Mouse (Mus musculus) cerebellum, postnatal 25 days (tissue): ENCODE measurements around the gene Ccm2l.

Experiments used
- DNase-seq, 2 experiments: peaks; one replicate each; pipeline ENCODE4 v3.0.0; 2021; ENCODE audit warnings: mixed read lengths in 2 of 2

Gene Ccm2l

DNA sequence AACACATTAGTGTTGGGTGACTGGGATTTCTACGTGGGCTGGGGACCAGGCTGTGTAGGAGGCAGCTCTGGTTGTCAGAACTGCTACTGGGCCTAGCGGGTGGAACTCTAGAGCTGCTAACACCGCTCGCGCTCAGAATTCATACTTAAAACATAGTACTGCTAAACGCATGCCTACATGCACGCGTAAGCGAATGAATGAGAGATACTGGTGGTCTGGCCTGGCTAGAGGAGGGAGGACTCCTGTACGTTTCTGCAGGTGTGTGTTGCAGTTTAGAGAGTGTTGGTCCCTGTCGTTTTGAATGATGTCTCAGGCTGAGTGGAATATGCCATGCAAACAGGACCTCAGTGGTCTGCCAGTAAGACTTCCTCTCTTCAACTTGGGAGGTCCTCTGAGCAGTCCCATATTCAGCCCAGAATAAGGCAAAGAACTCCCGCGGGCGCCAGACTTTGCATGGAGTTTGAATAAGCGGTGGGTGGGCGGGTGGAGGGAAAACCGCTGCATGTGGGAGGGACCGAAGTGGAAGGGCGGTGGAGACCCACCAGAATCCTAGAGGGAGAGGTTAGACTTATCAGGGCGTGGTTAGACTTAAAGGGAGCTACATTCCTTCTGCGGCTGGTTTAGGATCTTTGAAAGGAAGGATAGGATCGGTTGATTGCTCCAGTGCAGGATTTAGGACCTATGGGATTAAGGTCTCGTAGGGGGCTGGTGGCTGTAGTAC, 41.5 kb downstream of the Ccm2l start:
- DNase-seq, result no peak

DNA sequence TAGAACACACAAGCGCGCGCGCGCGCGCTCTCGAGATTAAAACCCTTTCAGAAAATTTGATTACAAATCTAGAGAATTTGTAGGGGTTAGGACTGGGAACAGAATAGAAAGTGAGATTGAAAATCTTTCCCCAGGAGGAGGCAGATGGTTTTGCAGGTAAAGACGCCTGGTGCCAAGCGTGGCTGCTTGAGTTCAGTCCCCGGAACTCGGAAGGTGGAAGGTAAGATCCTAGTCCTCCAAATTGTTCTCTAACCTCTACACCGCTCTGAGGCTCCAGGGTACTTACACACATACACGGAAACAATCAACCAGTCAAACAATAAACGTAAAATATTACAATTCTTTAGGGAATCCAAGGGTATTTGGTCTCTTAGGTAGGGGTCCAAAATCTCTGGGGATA, 42.0 kb downstream of the Ccm2l start:
- no peak for DNase-seq

DNA sequence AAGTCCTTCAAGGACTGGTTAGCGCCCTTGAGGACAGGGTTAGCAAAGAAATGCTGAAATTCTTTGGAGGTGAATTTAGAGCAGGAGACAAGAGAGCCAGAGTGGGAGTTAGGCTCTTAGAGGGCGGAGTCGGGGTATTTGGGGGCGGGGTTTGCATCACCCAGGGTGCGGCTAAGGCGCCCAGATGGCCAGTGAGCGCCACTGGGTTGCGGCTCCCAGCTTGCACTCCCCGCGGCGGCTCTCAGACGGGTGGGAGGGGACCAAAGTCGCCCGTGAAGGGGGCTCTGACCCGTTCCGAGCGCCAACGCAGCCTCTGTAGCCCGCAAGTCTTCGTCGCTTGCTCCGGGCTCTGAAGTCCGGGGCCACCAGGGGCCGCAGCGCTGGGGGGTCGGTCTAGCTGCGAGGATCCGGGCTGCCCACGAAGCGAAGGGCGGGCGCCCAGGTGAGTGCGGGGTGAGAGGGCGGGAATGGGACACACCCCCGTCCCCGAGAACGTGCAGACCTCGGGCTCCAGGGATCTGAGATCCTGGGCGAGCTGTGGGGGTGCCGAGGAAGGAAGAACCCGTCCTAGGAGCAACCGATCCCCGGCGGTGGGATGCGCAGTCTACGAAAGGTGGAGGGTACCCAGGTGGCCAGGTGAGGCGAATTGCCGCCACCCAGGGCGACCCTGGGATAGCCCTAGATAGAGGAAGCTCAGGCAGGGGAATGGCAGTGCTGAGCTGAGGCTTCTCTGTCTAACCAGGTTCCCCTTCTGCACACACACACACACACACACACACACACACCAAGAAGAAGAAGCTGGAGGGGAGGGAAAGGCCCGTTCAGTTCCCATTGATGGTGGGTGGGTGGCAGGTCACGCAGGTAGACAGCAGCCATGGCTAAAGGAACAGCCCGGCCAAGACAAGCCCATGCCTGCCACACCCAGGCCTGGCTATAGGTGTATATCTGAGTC, 42.8 kb downstream of the Ccm2l start, which contains the start of gene Hck:
Gene Hck, plus strand, starts transcription at position 156 of the 952 bp plus-strand sequence.
- peak; percentile 10 to 34 for DNase-seq

DNA sequence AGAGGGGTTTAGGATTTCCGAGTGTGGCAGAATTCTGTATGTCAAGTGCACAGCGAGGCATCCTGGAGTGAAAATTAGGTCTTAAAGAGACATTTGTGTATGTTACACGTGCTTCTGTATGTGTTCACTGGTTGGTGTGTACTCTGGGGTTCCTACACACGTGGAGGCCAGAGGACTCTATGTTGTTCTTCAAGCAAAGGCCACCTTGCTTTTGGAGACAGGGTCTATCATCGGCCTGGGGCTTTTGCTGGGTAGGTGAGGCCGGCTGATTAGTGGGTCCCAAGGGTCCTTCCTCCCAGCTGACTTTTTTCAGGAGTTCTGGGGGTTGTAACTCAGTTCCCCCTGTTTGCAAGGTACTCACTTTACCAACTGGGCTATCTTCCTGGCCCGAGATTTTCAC, 43.8 kb downstream of the Ccm2l start:
- DNase-seq, result no peak

- no peak for DNase-seq
These were observed 45.5 kb downstream of the Ccm2l start for GRCm38 (mm10) chr2:153111298-153111697.

DNA sequence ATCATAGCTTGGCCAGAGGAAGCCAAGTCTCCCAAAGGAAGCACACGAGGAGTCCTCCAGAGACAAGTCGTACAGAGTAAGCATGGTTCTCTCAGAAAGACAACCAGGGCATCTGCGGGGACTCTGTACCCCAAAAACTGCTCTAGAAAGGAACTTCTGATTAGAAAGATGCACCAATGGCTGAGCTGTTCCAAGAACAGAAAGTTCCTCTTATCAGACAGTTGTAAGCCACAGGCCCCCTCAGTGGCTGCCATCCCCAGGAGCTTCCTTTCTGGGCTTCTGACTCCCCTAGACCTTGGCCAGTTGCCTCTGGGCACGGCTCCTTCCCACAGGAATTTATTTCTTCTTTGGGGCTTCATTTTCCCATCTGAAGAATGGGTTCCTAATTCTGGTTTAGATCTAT, 49.9 kb downstream of the Ccm2l start:
- no peak for DNase-seq

DNA sequence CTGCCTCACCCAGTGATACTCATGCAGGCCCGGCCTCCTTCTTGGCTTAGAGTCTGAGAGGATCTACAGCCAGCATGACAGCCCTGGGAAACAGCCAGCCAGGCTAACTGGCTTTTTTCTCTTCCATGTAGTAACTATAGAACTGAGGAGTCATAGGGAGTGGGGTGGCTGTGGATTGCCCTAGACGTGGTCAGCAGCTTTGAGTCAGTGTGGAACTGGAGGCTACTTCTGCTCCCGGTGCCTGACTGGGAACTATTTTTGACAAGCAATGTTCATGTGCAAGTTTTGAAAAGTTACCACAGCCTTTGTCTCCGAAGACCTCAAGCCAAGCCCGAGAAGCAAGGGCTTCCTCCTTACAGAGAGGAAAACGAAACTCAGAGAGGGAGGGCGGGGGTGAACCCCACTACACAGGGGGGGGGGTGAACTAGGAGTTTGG, 51.3 kb downstream of the Ccm2l start:
- DNase-seq, result no peak

DNA sequence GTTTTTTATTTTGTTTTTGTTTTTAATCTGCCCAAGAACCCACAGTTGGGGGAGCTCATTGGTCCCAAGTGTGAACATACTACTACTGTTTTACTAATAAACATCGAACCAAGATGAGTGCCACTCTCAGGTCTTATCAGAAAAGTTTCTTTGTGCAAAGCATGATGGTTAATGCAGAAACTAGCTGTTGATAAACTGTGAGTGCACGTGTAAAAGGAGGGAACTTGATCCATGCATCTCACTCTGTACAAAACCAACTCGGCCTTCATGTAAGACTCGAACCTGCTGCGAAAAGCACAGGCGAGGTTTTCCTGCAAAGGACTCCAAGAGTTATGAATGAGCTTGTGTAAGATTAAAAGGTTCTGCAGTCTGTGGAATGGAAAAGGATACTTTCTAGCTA, 53.7 kb downstream of the Ccm2l start:
- no peak for DNase-seq

- no peak for DNase-seq
These were observed 54.4 kb downstream of the Ccm2l start for GRCm38 (mm10) chr2:153120126-153120525.

DNA sequence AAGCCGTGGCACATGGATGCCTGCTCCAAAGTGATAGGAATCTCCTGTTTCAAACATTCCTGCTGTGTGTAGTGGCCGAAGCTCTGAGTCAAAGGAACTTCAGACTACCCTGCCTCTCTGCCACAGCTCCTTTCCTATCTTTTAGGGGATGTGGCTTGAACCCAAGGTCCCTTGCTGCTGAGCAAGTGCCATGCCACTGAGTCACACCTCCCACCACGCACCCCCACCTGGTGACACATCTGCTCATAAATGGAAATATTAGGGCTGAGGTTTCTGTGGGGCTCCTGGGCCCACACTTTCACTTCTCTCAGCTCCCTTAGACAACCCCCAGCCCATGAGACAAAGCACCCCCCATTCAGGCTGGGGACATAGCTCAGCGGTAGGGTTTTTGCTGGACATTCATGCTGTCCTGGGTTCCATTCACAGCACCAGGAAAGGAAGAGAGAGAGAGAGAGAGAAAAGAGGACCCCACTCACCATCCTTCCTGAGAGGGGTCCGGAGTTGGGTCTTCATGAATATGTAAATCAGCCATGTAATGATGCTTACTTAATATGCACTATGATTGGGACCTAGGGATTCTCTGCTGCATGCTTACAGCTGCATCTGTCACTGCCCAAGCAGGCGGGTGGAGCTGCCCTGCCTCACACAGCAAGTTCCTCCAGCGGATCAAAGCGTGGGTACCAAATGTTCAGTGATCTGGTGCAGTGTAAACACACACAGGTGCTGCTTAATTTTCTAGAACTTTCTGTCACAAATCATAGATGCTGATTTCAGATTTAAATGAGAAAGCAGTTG, 56.3 kb downstream of the Ccm2l start:
- DNase-seq, result no peak

- no peak for DNase-seq
These were observed 56.9 kb downstream of the Ccm2l start for GRCm38 (mm10) chr2:153122701-153123100.

GRCm38 (mm10) chr2:153125875-153126274, 60.1 kb downstream of the Ccm2l start:
- no peak for DNase-seq

GRCm38 (mm10) chr2:153131019-153131418, 65.3 kb downstream of the Ccm2l start:
- DNase-seq, result peak in 1 of 2 experiments; percentile 27
